Comparison of ENCODE assay signal across 22 mouse cellular contexts in the genomic region with DNA sequence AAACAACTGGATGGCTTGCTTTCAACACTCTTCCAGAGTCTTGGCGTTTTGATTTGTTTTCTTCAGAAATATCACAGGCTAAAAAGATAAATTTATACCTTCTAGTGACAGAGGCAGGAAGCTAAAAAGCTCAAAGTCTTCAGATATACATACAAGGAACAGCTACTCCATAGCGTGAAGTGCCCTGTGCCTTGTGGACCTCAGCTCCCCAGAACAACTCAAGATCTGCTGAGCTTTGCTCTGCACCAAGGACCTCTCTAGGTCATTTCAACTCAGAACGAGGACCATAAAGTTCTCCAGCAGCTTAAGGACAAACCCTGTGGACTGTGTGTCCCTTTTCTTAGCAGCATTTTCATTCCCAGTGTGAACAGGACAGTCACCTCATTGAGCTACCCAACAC. TPM values are rescaled to one million over a fixed set of nuclear protein-coding genes. Genes with fewer than 3 reads are reported as not detected.
A peak's percentile ranks its signal among the peaks of the same experiment; 100 is the strongest.
DNase-seq lines count a peak whose midpoint lies in the region; ATAC-seq lines count a peak whose summit lies in the region.
"Had no signal": no experiment of that assay in that cellular context is flagged by ENCODE, and none has a peak within 500 bp of the region (broad histone marks: within the 10 kb centered on the region; RNA-seq: fewer than 3 reads in every experiment).

No protein-coding gene starts in this region.

- H3K36me3 ChIP-seq in heart, embryonic 16.5 days (ENCODE audit: control insufficient read depth, insufficient read depth) = peaks cover 24% of the 10 kb centered on the region
- peaks cover 55% of the 10 kb centered on the region for H3K36me3 ChIP-seq in kidney, embryonic 14.5 days (ENCODE audit: control insufficient read depth, insufficient read depth, low read length)
- no peaks in the 10 kb centered on the region for H3K36me3 ChIP-seq in midbrain, embryonic 11.5 days (ENCODE audit: control insufficient read depth, insufficient read depth, low read length)
- peaks cover 54% of the 10 kb centered on the region for H3K36me3 ChIP-seq in midbrain, embryonic 10.5 days

- no peak overlapping the region for H3K9ac ChIP-seq in heart, embryonic 16.5 days (ENCODE audit: low read length)
- no peak overlapping the region for H3K9ac ChIP-seq in kidney, embryonic 14.5 days (ENCODE audit: low read depth, low read length)
- H3K9ac ChIP-seq in midbrain, embryonic 11.5 days (ENCODE audit: low read length) = no peak overlapping the region
- H3K9ac ChIP-seq: embryonic facial prominence, embryonic 12.5 days; forebrain, embryonic 12.5 days; hindbrain, embryonic 14.5 days had no signal

- no peaks in the 10 kb centered on the region for H3K9me3 ChIP-seq in heart, embryonic 16.5 days (replicated peaks; ENCODE audit: control insufficient read depth, low read length)
- H3K9me3 ChIP-seq in kidney, embryonic 14.5 days (ENCODE audit: control insufficient read depth, low read length) = no peaks in the 10 kb centered on the region
- H3K9me3 ChIP-seq in midbrain, embryonic 11.5 days (ENCODE audit: control insufficient read depth, low read length) = no peaks in the 10 kb centered on the region
- no peaks in the 10 kb centered on the region for H3K9me3 ChIP-seq in midbrain, embryonic 10.5 days (replicated peaks)
- H3K9me3 ChIP-seq: embryonic facial prominence, embryonic 12.5 days; forebrain, embryonic 12.5 days; hindbrain, embryonic 10.5 days had no signal

- H3K4me3 ChIP-seq in heart, embryonic 16.5 days (ENCODE audit: low read length) = no peak overlapping the region
- no peak overlapping the region for H3K4me3 ChIP-seq in kidney, embryonic 14.5 days (ENCODE audit: low read length)
- no peak overlapping the region for H3K4me3 ChIP-seq in midbrain, embryonic 11.5 days (ENCODE audit: low read depth, low read length)
- no peak overlapping the region for H3K4me3 ChIP-seq in midbrain, embryonic 10.5 days
- H3K4me3 ChIP-seq: embryonic facial prominence, embryonic 12.5 days; forebrain, embryonic 12.5 days; heart, adult 2 months; hindbrain, embryonic 10.5 days had no signal

- peaks cover 5% of the 10 kb centered on the region for H3K4me1 ChIP-seq in heart, embryonic 16.5 days (ENCODE audit: control insufficient read depth, insufficient read depth, low read length)
- H3K4me1 ChIP-seq in kidney, embryonic 14.5 days (ENCODE audit: control insufficient read depth, insufficient read depth, low read length) = peaks cover 8% of the 10 kb centered on the region
- no peaks in the 10 kb centered on the region for H3K4me1 ChIP-seq in midbrain, embryonic 11.5 days (ENCODE audit: control insufficient read depth, insufficient read depth, low read length)
- H3K4me1 ChIP-seq in midbrain, embryonic 10.5 days = no peaks in the 10 kb centered on the region
- H3K4me1 ChIP-seq: embryonic facial prominence, embryonic 12.5 days had no signal

- intact Hi-C loops in left cerebral cortex, postnatal 4 days (cut with DNase I) = no loop called here

- DNase-seq in heart, adult 11 months = no peak
- DNase-seq in kidney, postnatal 4 days = no peak
- peak; percentile 57 for DNase-seq in midbrain, embryonic 11.5 days (ENCODE audit: low spot score, missing footprints)
- no peak for DNase-seq in midbrain, embryonic 10.5 days (ENCODE audit: low spot score)
- DNase-seq in left cerebral cortex, postnatal 4 days = no peak
- DNase-seq: adrenal gland, postnatal 14 days; cerebellum, adult 11-12 months; cerebellum, adult 9-10 months; cerebellum, postnatal 25 days; gastrocnemius, postnatal 10 days; heart, adult 2 months; heart, postnatal 10 days had no signal

- H3K27ac ChIP-seq in heart, embryonic 16.5 days (ENCODE audit: low read length) = 0 out of 2 replicates have a peak overlapping the region, but pooled peaks have one; percentile 23
- H3K27ac ChIP-seq in kidney, embryonic 14.5 days (ENCODE audit: low read depth, low read length) = peak overlapping the region; percentile 75; the same call in 1 of the 2 replicates
- H3K27ac ChIP-seq in midbrain, embryonic 11.5 days (ENCODE audit: low read depth, low read length) = no peak overlapping the region
- no peak overlapping the region for H3K27ac ChIP-seq in midbrain, embryonic 10.5 days (replicated peaks)
- H3K27ac ChIP-seq: forebrain, embryonic 12.5 days; heart, adult 2 months; hindbrain, embryonic 10.5 days; hindbrain, embryonic 14.5 days had no signal

- no peaks in the 10 kb centered on the region for H3K27me3 ChIP-seq in heart, embryonic 16.5 days (ENCODE audit: control insufficient read depth, insufficient read depth, low read length)
- H3K27me3 ChIP-seq in kidney, embryonic 14.5 days (ENCODE audit: control insufficient read depth, insufficient read depth, low read length) = no peaks in the 10 kb centered on the region
- no peaks in the 10 kb centered on the region for H3K27me3 ChIP-seq in midbrain, embryonic 11.5 days (ENCODE audit: control insufficient read depth, insufficient read depth, low read length)
- H3K27me3 ChIP-seq in midbrain, embryonic 10.5 days (ENCODE audit: low read depth, poor library complexity, severe bottlenecking) = no peaks in the 10 kb centered on the region
- H3K27me3 ChIP-seq: embryonic facial prominence, embryonic 12.5 days; forebrain, embryonic 12.5 days; Patski had no signal

- no peak for ATAC-seq in heart, embryonic 16.5 days (replicated peaks; ENCODE audit: extremely low read depth, insufficient read depth, low FRiP score)
- ATAC-seq in kidney, embryonic 14.5 days (ENCODE audit: low FRiP score, low TSS enrichment) = no peak
- no peak for ATAC-seq in midbrain, embryonic 11.5 days (ENCODE audit: low FRiP score)
- ATAC-seq: activated CD4-positive, CD25-positive, alpha-beta regulatory T cell, adult 4 months; forebrain, embryonic 16.5 days; Patski had no signal

- WGBS in heart, embryonic 16.5 days = 76% methylated on average over 3 of the region's 3 CpGs
- 73% methylated on average over 3 of the region's 3 CpGs for WGBS in kidney, embryonic 14.5 days
- 90% methylated on average over 3 of the region's 3 CpGs for WGBS in midbrain, embryonic 11.5 days
- 92% methylated on average over 3 of the region's 3 CpGs for WGBS in midbrain, embryonic 10.5 days

- no peak overlapping the region for H3K4me2 ChIP-seq in heart, embryonic 16.5 days (ENCODE audit: low read depth, low read length)
- H3K4me2 ChIP-seq in kidney, embryonic 14.5 days (replicated peaks; ENCODE audit: low read depth, low read length) = no peak overlapping the region
- no peak overlapping the region for H3K4me2 ChIP-seq in midbrain, embryonic 11.5 days
- H3K4me2 ChIP-seq: embryonic facial prominence, embryonic 12.5 days; forebrain, embryonic 12.5 days; heart, embryonic 11.5 days; hindbrain, embryonic 14.5 days had no signal

RNA-seq across cellular contexts. Expression of a gene that starts 22.3 kb away (rescaled TPM):
- 25.9 and 29.7 TPM in 2 replicates for polyA plus RNA-seq in heart, embryonic 16.5 days (2015; fragmentation: Nextera tagmentation; extraction: Ambion mirVana)
- 36.5 and 38.8 TPM in 2 replicates for polyA plus RNA-seq in kidney, embryonic 14.5 days (2014; fragmentation: Nextera tagmentation; extraction: Ambion mirVana)
- 48.2 and 48.5 TPM in 2 replicates for polyA plus RNA-seq in midbrain, embryonic 11.5 days (2014; fragmentation: Nextera tagmentation; extraction: Ambion mirVana)
- polyA plus RNA-seq in midbrain, embryonic 10.5 days (2016; fragmentation: Nextera tagmentation; extraction: Ambion mirVana) = 46.9 and 50.1 TPM in 2 replicates
- total RNA-seq in left cerebral cortex, postnatal 4 days (2021) = 10 to 100 TPM; 19.8 to 24.8 TPM

RNA-seq across cellular contexts. Expression of a gene that starts 40.7 kb away (rescaled TPM):
- 2.2 and 2.4 TPM in 2 replicates for polyA plus RNA-seq in heart, embryonic 16.5 days (2015; fragmentation: Nextera tagmentation; extraction: Ambion mirVana)
- polyA plus RNA-seq in kidney, embryonic 14.5 days (2014; fragmentation: Nextera tagmentation; extraction: Ambion mirVana) = 8.0 and 8.5 TPM in 2 replicates
- 320 and 334 TPM in 2 replicates for polyA plus RNA-seq in midbrain, embryonic 11.5 days (2014; fragmentation: Nextera tagmentation; extraction: Ambion mirVana)
- 145 and 248 TPM in 2 replicates for polyA plus RNA-seq in midbrain, embryonic 10.5 days (2016; fragmentation: Nextera tagmentation; extraction: Ambion mirVana)
- 100 to 1,000 TPM; 181 to 201 TPM for total RNA-seq in left cerebral cortex, postnatal 4 days (2021)
- polyA plus RNA-seq: activated CD4-positive, CD25-positive, alpha-beta regulatory T cell, adult 4 months had no signal

Comparison
In these comparisons a context has a peak if more than half of its experiments do, and no peak if none do; other contexts are left out.
1. H3K27ac ChIP-seq: peak in heart, embryonic 16.5 days (single experiment) and kidney, embryonic 14.5 days (single experiment); none in midbrain, embryonic 11.5 days (single experiment) and midbrain, embryonic 10.5 days (single experiment).
2. RNA of a gene that starts 40.7 kb away (polyA plus RNA-seq): 320 to 334 TPM in midbrain, embryonic 11.5 days and 145 to 248 TPM in midbrain, embryonic 10.5 days; 8.0 to 8.5 TPM in kidney, embryonic 14.5 days and 2.2 to 2.4 TPM in heart, embryonic 16.5 days; every median in the first group is over 10 times any median in the second.